Mouse (Mus musculus): Measurements from ENCODE around the gene Ncf2. TPM values are rescaled to one million over a fixed set of nuclear protein-coding genes. Genes with fewer than 3 reads are reported as not detected.

Gene Ncf2
- total RNA-seq (2014; rRNA removed) (3.7 and 16.7 TPM in 2 replicates), polyA plus RNA-seq (2015; fragmentation: Nextera tagmentation; extraction: Ambion mirVana) (1.8 and 3.5 TPM in 2 replicates)

GRCm38 (mm10) chr1:152799897-152800296 lies at the start of gene Ncf2:
Gene Ncf2 (plus strand): TSS chr1:152800194.
- H3K27ac ChIP-seq = no peak within 1 kb of the TSS
- WGBS = 21% methylated on average over 2 of the region's 2 CpGs
- TF ChIP-seq CTCF (IDR thresholded peaks at IDR 0.05; ENCODE audit: low read depth) = no peak

DNA sequence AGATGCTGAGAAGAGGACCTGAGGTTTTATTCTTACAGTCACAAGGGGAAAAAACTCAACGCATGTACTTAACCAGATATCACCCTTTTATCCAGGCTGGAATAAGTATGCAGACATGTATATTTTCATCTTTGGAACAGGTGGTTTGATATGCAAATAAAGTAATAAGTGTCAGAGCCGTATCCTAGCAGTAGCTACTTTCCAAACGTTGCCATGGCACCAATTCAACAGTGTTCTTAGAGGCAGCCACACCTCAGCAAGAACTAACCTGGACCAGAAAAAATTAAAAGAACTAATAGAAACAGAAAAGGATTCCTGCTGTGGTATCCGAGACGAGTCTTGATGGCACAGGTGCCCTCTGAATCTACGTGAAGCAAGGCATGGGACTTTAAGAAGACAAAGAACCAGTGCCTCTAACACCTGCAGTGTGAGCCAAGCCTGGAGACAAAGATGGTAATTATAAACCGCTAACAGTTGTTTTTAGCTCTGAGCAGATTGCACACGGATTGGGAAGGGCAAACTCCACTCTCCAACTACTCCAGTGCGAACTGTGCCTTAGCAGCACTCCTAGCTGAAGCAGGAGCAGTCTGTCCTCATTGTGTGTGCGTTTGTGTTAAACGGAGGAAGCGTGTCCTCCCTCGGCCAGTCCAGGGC lies 49.6 kb upstream of the Ncf2 start, which contains the start of gene Apobec4:
Gene Apobec4, plus strand, starts transcription at position 240 of the 654 bp plus-strand sequence.
- H3K4me3 ChIP-seq (ENCODE audit: low read length) = no peak within 1 kb of the TSS
- no peak within 1 kb of the TSS for H3K9ac ChIP-seq (replicated peaks; ENCODE audit: low read length)
- ATAC-seq = no peak
- no peak for DNase-seq (ENCODE audit: low spot score)
- H3K27me3 ChIP-seq (ENCODE audit: insufficient read depth, low read length) = no peaks in the 10 kb centered on the region
- no peak within 1 kb of the TSS for H3K27ac ChIP-seq
- H3K4me1 ChIP-seq (ENCODE audit: insufficient read depth, low read length) = no peaks in the 10 kb centered on the region
- TF ChIP-seq CTCF (IDR thresholded peaks at IDR 0.05; ENCODE audit: low read depth) = no peak
- WGBS = 40% methylated on average over 13 of the region's 13 CpGs
- H3K36me3 ChIP-seq (ENCODE audit: insufficient read depth, low read length) = no peaks in the 10 kb centered on the region
- H3K9me3 ChIP-seq (ENCODE audit: low read length) = no peaks in the 10 kb centered on the region
- 0 out of 2 replicates have a peak within 1 kb of the TSS, but pooled peaks have one; percentile 3 for H3K4me2 ChIP-seq (ENCODE audit: low read depth, low read length)

More at GRCm38 (mm10) chr1:152799897-152800296, at the start of gene Ncf2:
- H3K4me2 ChIP-seq (ENCODE audit: low read depth, low read length) = no peak within 1 kb of the TSS
- H3K9me3 ChIP-seq (ENCODE audit: low read length) = no peaks in the 10 kb centered on the region
- H3K4me3 ChIP-seq (ENCODE audit: low read length) = no peak within 1 kb of the TSS
- H3K27me3 ChIP-seq (ENCODE audit: insufficient read depth, low read length) = no peaks in the 10 kb centered on the region
- DNase-seq (ENCODE audit: low spot score) (peak; percentile 19), ATAC-seq (0 out of 2 replicates have a peak, but pooled peaks have one; percentile 59)
- no peak within 1 kb of the TSS for H3K9ac ChIP-seq (replicated peaks; ENCODE audit: low read length)
- no peaks in the 10 kb centered on the region for H3K36me3 ChIP-seq (ENCODE audit: insufficient read depth, low read length)
- H3K4me1 ChIP-seq (ENCODE audit: insufficient read depth, low read length) = no peaks in the 10 kb centered on the region

DNA sequence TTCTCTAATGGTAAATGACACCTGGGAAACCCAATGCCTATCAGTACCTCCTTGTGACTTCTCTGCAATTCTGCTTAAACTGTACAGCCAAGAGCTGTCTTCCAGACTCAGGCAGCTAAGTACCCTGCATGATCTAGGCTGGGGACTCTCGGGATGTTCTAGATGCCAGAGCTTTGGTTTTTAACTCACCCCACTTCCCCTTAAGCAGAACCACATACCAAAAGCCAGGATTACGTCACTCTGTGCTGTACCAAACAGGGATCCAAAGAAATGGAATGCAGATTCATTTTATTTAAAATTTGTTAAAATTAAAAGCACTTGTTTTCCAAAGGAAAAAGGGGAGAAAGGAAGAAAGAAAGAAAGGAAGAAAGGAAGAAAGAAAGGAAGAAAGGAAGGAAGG lies 38.2 kb upstream of the Ncf2 start:
- no peaks in the 10 kb centered on the region for H3K9me3 ChIP-seq (ENCODE audit: low read length)
- H3K4me1 ChIP-seq (ENCODE audit: insufficient read depth, low read length) = no peaks in the 10 kb centered on the region
- no peaks in the 10 kb centered on the region for H3K36me3 ChIP-seq (ENCODE audit: insufficient read depth, low read length)
- no peaks in the 10 kb centered on the region for H3K27me3 ChIP-seq (ENCODE audit: insufficient read depth, low read length)
- WGBS = 89% methylated on average over 2 of the region's 2 CpGs
- no peak overlapping the region for H3K27ac ChIP-seq
- H3K4me2 ChIP-seq (ENCODE audit: low read depth, low read length) = no peak overlapping the region
- no peak for TF ChIP-seq CTCF (IDR thresholded peaks at IDR 0.05; ENCODE audit: low read depth)
- DNase-seq (ENCODE audit: low spot score) = no peak
- no peak overlapping the region for H3K4me3 ChIP-seq (ENCODE audit: low read length)
- no peak for ATAC-seq
- H3K9ac ChIP-seq (replicated peaks; ENCODE audit: low read length) = no peak overlapping the region

- Histone ChIP-seq H3K36me3 (ENCODE audit: insufficient read depth, low read length) (peaks cover 8% of the 10 kb centered on the region; the same call in 1 of the 2 replicates), H3K4me3 (ENCODE audit: low read length) (peak within 1 kb of the TSS; percentile 68), H3K9ac (replicated peaks; ENCODE audit: low read length) (peak within 1 kb of the TSS; percentile 82), H3K4me1 (ENCODE audit: insufficient read depth, low read length) (no peaks in the 10 kb centered on the region), H3K27ac (peak within 1 kb of the TSS; percentile 76), H3K27me3 (ENCODE audit: insufficient read depth, low read length) (no peaks in the 10 kb centered on the region), H3K4me2 (ENCODE audit: low read depth, low read length) (peak within 1 kb of the TSS; percentile 92), H3K9me3 (ENCODE audit: low read length) (no peaks in the 10 kb centered on the region)
- WGBS = under 1% methylated on average over 84 of the region's 86 CpGs
- TF ChIP-seq CTCF (IDR thresholded peaks at IDR 0.05; ENCODE audit: low read depth) = no peak
- ATAC-seq (peak; percentile 96), DNase-seq (ENCODE audit: low spot score) (peak; percentile 98)
Measured at GRCm38 (mm10) chr1:152766032-152766772, 33.8 kb upstream of the Ncf2 start, which contains the start of the genes Rgl1 and Arpc5. Gene Rgl1 (minus strand): TSS chr1:152766351. Gene Arpc5 (plus strand): TSS chr1:152766542.

- Histone ChIP-seq H3K36me3 (ENCODE audit: insufficient read depth, low read length) (peaks cover 8% of the 10 kb centered on the region; the same call in 1 of the 2 replicates), H3K4me3 (ENCODE audit: low read length) (peak overlapping the region; percentile 68), H3K9ac (replicated peaks; ENCODE audit: low read length) (peak overlapping the region; percentile 82), H3K27me3 (ENCODE audit: insufficient read depth, low read length) (no peaks in the 10 kb centered on the region), H3K9me3 (ENCODE audit: low read length) (no peaks in the 10 kb centered on the region), H3K4me1 (ENCODE audit: insufficient read depth, low read length) (no peaks in the 10 kb centered on the region), H3K27ac (peak overlapping the region; percentile 76), H3K4me2 (ENCODE audit: low read depth, low read length) (peak overlapping the region; percentile 75)
- under 1% methylated on average over 58 of the region's 60 CpGs for WGBS
- DNase-seq (ENCODE audit: low spot score) (peak; percentile 52), ATAC-seq (peak; percentile 65; the same call in 1 of the 2 replicates)
- TF ChIP-seq CTCF (IDR thresholded peaks at IDR 0.05; ENCODE audit: low read depth) = no peak
Measured at GRCm38 (mm10) chr1:152766804-152767748, 32.9 kb upstream of the Ncf2 start.
